Mouse (Mus musculus) G1E (cell line): Measurements from ENCODE around the gene Fbxo28.

Source experiments
- CTCF ChIP-seq: IDR thresholded peaks from 2 replicates; pipeline ENCODE4 v1.5.1; 2012; ENCODE audit warnings: low read depth, low read length, inconsistent platforms, mixed read lengths
- GATA2 ChIP-seq: IDR thresholded peaks from 2 replicates; pipeline ENCODE4 v1.6.1; 2012; ENCODE audit warnings: low read depth, low read length, inconsistent platforms, borderline replicate concordance
- TAL1 ChIP-seq: conservative IDR thresholded peaks from 2 replicates; pipeline ENCODE4 v1.6.1; 2012; ENCODE audit warnings: low read depth, low read length, inconsistent platforms, mixed read lengths

GRCm38 (mm10) chr1:182311376-182311775, 30.1 kb downstream of the Fbxo28 start:
- no peak for TF ChIP-seq CTCF
- TF ChIP-seq TAL1 = no peak
- TF ChIP-seq GATA2 = no peak
